Mouse (Mus musculus) kidney, adult 2 months (tissue): ENCODE measurements around the gene Heatr6.

Source experiments
- CTCF ChIP-seq: fragments of 200-500 bp; conservative IDR thresholded peaks from 2 replicates; pipeline ENCODE4 v1.5.1; 2011; ENCODE audit warnings: low read depth, mild to moderate bottlenecking, control low read depth, low read length, moderate library complexity, mixed read lengths; ENCODE audit not compliant: insufficient read depth, insufficient read length
- POLR2A ChIP-seq: fragments of 200-500 bp; IDR thresholded peaks from one replicate; pipeline ENCODE4 v1.6.1; 2011; ENCODE audit warnings: low read depth, low read length, control low read depth

- TF ChIP-seq POLR2A, result no peak
- TF ChIP-seq CTCF, result no peak
These were observed 7.3 kb upstream of the Heatr6 start for GRCm38 (mm10) chr11:83746152-83746551.
